Mouse (Mus musculus): ENCODE data around the gene Phf21a.

DNA sequence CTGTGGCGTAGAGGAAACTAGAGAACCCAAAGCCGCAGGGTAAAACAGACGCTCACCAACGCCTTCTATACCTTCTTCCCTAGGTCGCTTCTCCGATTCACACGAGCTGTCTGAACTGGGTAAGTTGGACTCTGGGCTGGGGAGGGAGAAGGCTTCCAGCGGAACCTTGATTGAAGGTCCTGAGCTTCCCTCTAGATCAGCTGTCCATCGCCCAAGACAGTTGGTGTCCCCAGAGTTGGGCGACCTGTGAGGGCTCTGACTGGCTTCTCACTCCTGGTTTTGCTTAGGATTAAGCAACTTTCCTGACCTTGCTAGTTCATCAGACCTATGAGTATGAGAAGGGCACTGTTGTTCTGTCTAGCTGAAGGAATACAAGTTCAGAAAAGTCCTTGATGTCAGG is 282.9 kb downstream of the Phf21a start:
- TF ChIP-seq EP300 (IDR thresholded peaks at IDR 0.05; ENCODE audit: insufficient read depth, low read depth, low read length) (no peak), CTCF (IDR thresholded peaks at IDR 0.05; ENCODE audit: low read depth, low read length) (no peak)
